Mouse (Mus musculus): ENCODE measurements around the gene Lrrc23. TPM values are rescaled to one million over a fixed set of nuclear protein-coding genes. Genes with fewer than 3 reads are reported as not detected.
A peak's percentile ranks its signal among the peaks of the same experiment; 100 is the strongest.
"Not testable (repeated sequence)": the region's sequence is repeated elsewhere in the genome, so short reads cannot be mapped to it uniquely, and the experiment has no call there.

Lrrc23 gene
- polyA plus RNA-seq, 1 experiment = 4.9 TPM

GRCm38 (mm10) chr6:124814858-124815774 is 35.6 kb upstream of the Lrrc23 start:
- TF ChIP-seq CTCF (IDR thresholded peaks at IDR 0.05; ENCODE audit: borderline replicate concordance, insufficient read depth, low read depth, low read length) = no peak
- TF ChIP-seq POLR2A (IDR thresholded peaks at IDR 0.05; ENCODE audit: borderline replicate concordance, insufficient read depth, low read length) = no peak
- H3K27ac ChIP-seq (ENCODE audit: insufficient read depth, low read length) = no peak overlapping the region
- 62% methylated on average over 9 of the region's 9 CpGs for WGBS
- no peaks in the 10 kb centered on the region for H3K27me3 ChIP-seq (ENCODE audit: control insufficient read depth, insufficient read depth, low read length)
- no peak overlapping the region for H3K4me3 ChIP-seq (replicated peaks; ENCODE audit: insufficient read depth, low read depth, low read length)
- DNase-seq = peak in 1 of 2 experiments; percentile 35
- H3K4me1 ChIP-seq (ENCODE audit: control insufficient read depth, insufficient read depth, low read length) = peaks cover 16% of the 10 kb centered on the region

GRCm38 (mm10) chr6:124814448-124814847 is 34.9 kb upstream of the Lrrc23 start:
- no peaks in the 10 kb centered on the region for H3K27me3 ChIP-seq (ENCODE audit: control insufficient read depth, insufficient read depth, low read length)
- H3K4me1 ChIP-seq (ENCODE audit: control insufficient read depth, insufficient read depth, low read length) = peaks cover 21% of the 10 kb centered on the region
- DNase-seq = no peak
- H3K4me3 ChIP-seq (replicated peaks; ENCODE audit: insufficient read depth, low read depth, low read length) = peak overlapping the region; percentile 83
- peak overlapping the region; percentile 78 for H3K27ac ChIP-seq (ENCODE audit: insufficient read depth, low read length)
- under 1% methylated on average over 8 of the region's 8 CpGs for WGBS
- TF ChIP-seq POLR2A (IDR thresholded peaks at IDR 0.05; ENCODE audit: borderline replicate concordance, insufficient read depth, low read length) = no peak
- no peak for TF ChIP-seq CTCF (IDR thresholded peaks at IDR 0.05; ENCODE audit: borderline replicate concordance, insufficient read depth, low read depth, low read length)

DNA sequence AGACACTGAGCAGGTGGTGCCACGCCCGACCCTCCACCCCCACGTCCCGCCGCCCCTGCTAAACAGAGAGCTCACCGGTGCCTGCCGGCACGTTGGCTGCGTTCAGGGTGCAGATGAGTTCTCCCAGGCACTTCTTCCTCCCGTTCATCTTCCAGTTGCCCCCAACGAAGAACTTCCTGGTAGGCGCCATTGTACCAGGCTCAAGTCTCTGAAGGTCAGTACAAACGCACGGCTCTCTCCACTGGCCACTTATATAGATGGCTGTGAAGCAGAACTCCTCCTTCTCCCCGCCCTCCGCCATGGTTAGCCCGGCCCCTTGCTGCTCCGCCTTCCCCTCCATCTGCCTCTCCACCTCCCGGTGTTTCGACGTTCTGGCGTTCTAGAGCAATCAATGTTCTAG is 34.4 kb upstream of the Lrrc23 start, which contains the start of gene Tpi1:
Gene Tpi1, minus strand, starts transcription at position 364 of the 400 bp plus-strand sequence.
- Histone ChIP-seq H3K4me3 (replicated peaks; ENCODE audit: insufficient read depth, low read depth, low read length) (peak within 1 kb of the TSS; percentile 83), H3K27ac (ENCODE audit: insufficient read depth, low read length) (peak within 1 kb of the TSS; percentile 80), H3K4me1 (ENCODE audit: control insufficient read depth, insufficient read depth, low read length) (peaks cover 21% of the 10 kb centered on the region), H3K27me3 (ENCODE audit: control insufficient read depth, insufficient read depth, low read length) (no peaks in the 10 kb centered on the region)
- WGBS = under 1% methylated on average over 22 of the region's 22 CpGs
- no peak for TF ChIP-seq CTCF (IDR thresholded peaks at IDR 0.05; ENCODE audit: borderline replicate concordance, insufficient read depth, low read depth, low read length)
- peak; percentile 99; the same call in 1 of the 2 replicates for TF ChIP-seq POLR2A (IDR thresholded peaks at IDR 0.05; ENCODE audit: borderline replicate concordance, insufficient read depth, low read length)
- DNase-seq = peak; percentile 94

GRCm38 (mm10) chr6:124813496-124813895 is 34.0 kb upstream of the Lrrc23 start:
- H3K4me3 ChIP-seq (replicated peaks; ENCODE audit: insufficient read depth, low read depth, low read length) = peak overlapping the region; percentile 83
- peaks cover 21% of the 10 kb centered on the region for H3K4me1 ChIP-seq (ENCODE audit: control insufficient read depth, insufficient read depth, low read length)
- peak overlapping the region; percentile 80 for H3K27ac ChIP-seq (ENCODE audit: insufficient read depth, low read length)
- peak; percentile 80 to 83 for DNase-seq
- TF ChIP-seq CTCF (IDR thresholded peaks at IDR 0.05; ENCODE audit: borderline replicate concordance, insufficient read depth, low read depth, low read length) (no peak), POLR2A (IDR thresholded peaks at IDR 0.05; ENCODE audit: borderline replicate concordance, insufficient read depth, low read length) (peak; percentile 44; the same call in 1 of the 2 replicates)
- H3K27me3 ChIP-seq (ENCODE audit: control insufficient read depth, insufficient read depth, low read length) = no peaks in the 10 kb centered on the region
- 0% methylated on average over 18 of the region's 18 CpGs for WGBS

GRCm38 (mm10) chr6:124812848-124813247 is 33.3 kb upstream of the Lrrc23 start:
- Histone ChIP-seq H3K27ac (ENCODE audit: insufficient read depth, low read length) (peak overlapping the region; percentile 80), H3K4me1 (ENCODE audit: control insufficient read depth, insufficient read depth, low read length) (peaks cover 21% of the 10 kb centered on the region), H3K4me3 (replicated peaks; ENCODE audit: insufficient read depth, low read depth, low read length) (peak overlapping the region; percentile 83), H3K27me3 (ENCODE audit: control insufficient read depth, insufficient read depth, low read length) (no peaks in the 10 kb centered on the region)
- TF ChIP-seq POLR2A (IDR thresholded peaks at IDR 0.05; ENCODE audit: borderline replicate concordance, insufficient read depth, low read length) = no peak
- TF ChIP-seq CTCF (IDR thresholded peaks at IDR 0.05; ENCODE audit: borderline replicate concordance, insufficient read depth, low read depth, low read length) = no peak
- DNase-seq = peak in 1 of 2 experiments; percentile 48
- 13% methylated on average over 9 of the region's 9 CpGs for WGBS

GRCm38 (mm10) chr6:124811701-124812560 is 32.4 kb upstream of the Lrrc23 start:
- WGBS = 68% methylated on average over 24 of the region's 24 CpGs
- Histone ChIP-seq H3K4me1 (ENCODE audit: control insufficient read depth, insufficient read depth, low read length) (peaks cover 21% of the 10 kb centered on the region), H3K4me3 (replicated peaks; ENCODE audit: insufficient read depth, low read depth, low read length) (peak overlapping the region; percentile 83), H3K27me3 (ENCODE audit: control insufficient read depth, insufficient read depth, low read length) (no peaks in the 10 kb centered on the region), H3K27ac (ENCODE audit: insufficient read depth, low read length) (no peak overlapping the region)
- TF ChIP-seq POLR2A (IDR thresholded peaks at IDR 0.05; ENCODE audit: borderline replicate concordance, insufficient read depth, low read length) (no peak), CTCF (IDR thresholded peaks at IDR 0.05; ENCODE audit: borderline replicate concordance, insufficient read depth, low read depth, low read length) (no peak)
- peak in 1 of 2 experiments; percentile 39 for DNase-seq

DNA sequence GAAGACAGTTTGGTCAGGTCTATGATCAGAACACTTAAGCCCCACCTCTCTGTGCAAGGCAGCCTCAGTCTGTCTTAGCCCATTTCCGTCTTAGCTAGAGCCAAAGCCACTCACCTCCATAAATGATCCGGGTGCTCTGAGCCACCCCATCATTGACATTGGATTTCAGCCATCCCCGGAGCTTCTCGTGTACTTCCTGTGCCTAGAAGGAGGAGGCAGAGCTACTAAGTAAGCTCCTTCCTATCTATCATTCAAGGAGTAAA is 31.8 kb upstream of the Lrrc23 start:
- WGBS = 37% methylated on average over 4 of the region's 4 CpGs
- no peak overlapping the region for H3K4me3 ChIP-seq (replicated peaks; ENCODE audit: insufficient read depth, low read depth, low read length)
- H3K27ac ChIP-seq (ENCODE audit: insufficient read depth, low read length) = no peak overlapping the region
- DNase-seq = peak in 1 of 2 experiments; percentile 29
- H3K4me1 ChIP-seq (ENCODE audit: control insufficient read depth, insufficient read depth, low read length) = peaks cover 26% of the 10 kb centered on the region
- H3K27me3 ChIP-seq (ENCODE audit: control insufficient read depth, insufficient read depth, low read length) = no peaks in the 10 kb centered on the region
- TF ChIP-seq CTCF (IDR thresholded peaks at IDR 0.05; ENCODE audit: borderline replicate concordance, insufficient read depth, low read depth, low read length) (no peak), POLR2A (IDR thresholded peaks at IDR 0.05; ENCODE audit: borderline replicate concordance, insufficient read depth, low read length) (no peak)

- peaks cover 28% of the 10 kb centered on the region for H3K4me1 ChIP-seq (ENCODE audit: control insufficient read depth, insufficient read depth, low read length)
- not testable (repeated sequence) for H3K4me3 ChIP-seq (replicated peaks; ENCODE audit: insufficient read depth, low read depth, low read length); DNase-seq; H3K27ac ChIP-seq (ENCODE audit: insufficient read depth, low read length); H3K27me3 ChIP-seq (ENCODE audit: control insufficient read depth, insufficient read depth, low read length)
- WGBS = 59% methylated on average over 11 of the region's 11 CpGs
Observed at GRCm38 (mm10) chr6:124810566-124811402, 31.3 kb upstream of the Lrrc23 start.

All from cerebellum, adult 2 months (tissue).